Mouse (Mus musculus) ES-CJ7 (cell line): ENCODE measurements around the gene Nkapl.
A peak's percentile ranks its signal among the peaks of the same experiment; 100 is the strongest.
"Not testable (repeated sequence)": the region's sequence is repeated elsewhere in the genome, so short reads cannot be mapped to it uniquely, and the experiment has no call there.

Experiments used
- DNase-seq: peaks from one replicate; pipeline ENCODE4 v3.0.0; 2011; ENCODE audit warnings: low read depth, low spot score

Gene Nkapl

DNA sequence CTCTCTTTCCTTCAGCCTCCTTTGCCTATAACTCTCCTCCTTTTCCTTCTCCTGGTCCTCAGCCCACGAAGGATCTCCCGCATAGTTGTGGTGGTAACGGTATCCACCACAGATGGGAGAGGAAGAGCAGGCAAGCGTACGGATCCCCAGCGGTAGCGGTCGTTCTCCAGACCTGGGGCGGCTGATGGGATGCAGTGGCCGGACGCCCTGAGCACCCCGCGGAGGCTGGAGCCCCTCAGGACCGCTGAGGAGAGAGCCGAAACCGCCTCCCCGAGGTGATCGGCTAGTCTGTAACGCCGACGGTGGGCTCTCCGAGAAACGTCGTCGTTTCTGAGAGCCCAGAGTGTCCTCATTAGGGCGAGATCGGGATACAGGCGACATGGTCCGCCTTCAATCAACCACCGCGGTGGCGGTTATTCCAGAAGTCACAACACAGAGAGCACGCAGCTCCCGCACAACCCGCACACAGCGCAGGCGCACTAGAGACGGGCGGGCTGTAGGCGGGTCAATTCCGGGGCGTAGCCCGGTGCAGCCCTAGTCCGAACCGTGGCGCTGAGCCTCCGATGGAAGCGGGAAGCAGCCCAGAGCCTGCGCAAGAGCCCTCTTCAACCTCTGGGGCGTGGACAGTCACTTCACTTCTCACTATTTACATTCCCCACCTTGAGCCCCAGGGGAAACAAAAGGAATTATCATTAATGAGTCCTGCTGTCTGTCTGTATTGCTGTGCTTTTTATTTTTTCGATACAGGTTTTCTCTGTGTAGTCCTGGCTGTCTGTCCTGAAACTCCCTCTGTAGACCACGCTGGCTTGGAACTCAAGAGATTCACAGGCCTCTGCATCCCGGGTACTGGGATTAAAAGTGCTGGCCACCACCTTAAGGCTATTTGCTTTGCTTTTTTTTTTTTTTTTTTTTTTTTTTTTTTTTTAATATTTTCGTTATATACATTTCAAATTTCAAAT is at the start of gene Nkapl:
Nkapl (minus strand) TSS at position 449 of the 959 bp plus-strand sequence.
- DNase-seq: peak; percentile 93

DNA sequence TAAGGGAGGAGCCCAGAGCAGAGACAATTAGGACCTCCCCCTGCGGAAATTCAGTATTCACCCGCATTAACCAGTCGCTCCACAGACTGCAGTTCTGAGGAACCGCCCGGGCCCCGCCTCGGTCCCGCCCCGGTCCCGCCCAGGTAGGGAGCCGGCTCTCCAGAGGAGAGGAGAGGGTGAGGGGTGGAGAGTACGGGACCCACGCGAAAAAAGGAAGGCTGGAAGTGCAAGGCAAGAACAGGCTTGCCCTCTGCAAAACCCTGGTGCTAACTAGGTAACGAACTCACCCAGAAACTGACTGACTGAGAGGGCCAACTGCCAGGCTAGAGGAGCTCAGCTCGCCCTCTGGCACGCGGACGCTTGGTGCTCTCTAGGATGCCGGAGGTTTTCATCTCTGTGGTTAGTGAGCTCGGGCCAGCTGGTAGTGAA is 37.9 kb upstream of the Nkapl start:
- DNase-seq: peak; percentile 88

DNA sequence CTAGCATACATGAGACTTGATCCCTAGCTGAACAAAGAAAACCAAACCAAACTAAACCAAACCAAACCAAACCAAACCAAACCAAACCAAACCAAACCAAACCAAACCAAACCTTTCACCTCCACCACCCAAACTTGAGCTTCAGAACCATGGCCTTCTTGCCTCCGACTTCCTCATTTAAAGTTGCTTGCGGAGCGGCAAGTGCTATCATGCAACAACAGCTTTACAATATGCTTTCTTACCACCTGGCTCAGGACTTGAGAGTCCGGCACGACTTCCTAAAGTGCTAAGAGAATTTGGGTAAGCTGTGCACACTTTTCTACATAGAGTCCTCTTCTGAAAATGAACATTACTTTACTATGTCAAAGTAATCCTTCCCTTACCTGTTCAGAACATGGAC is 34.0 kb upstream of the Nkapl start:
- no peak for DNase-seq

DNA sequence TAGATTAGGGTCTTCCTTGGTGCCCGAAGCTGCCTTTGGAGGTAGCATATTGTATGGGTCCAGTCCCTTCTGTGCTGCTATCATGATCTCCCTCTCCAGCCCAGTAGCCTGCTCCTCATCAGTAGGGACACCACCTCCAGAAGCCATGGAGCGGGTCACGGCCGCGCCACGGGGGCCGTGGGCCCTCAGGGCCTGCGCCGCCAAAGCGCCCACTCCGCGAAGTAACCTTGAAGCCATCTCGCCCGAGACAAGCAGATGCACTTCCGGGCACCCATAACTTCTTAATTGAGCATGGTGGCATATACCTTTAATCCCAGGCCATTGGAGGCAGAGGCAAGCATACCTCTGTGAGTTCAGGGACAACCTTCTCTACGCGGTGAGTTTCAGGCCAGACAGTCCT is 32.9 kb upstream of the Nkapl start, which contains the start of gene Gm11273:
Gm11273 (minus strand) TSS at position 237 of the 400 bp plus-strand sequence.
- not testable (repeated sequence) for DNase-seq

DNA sequence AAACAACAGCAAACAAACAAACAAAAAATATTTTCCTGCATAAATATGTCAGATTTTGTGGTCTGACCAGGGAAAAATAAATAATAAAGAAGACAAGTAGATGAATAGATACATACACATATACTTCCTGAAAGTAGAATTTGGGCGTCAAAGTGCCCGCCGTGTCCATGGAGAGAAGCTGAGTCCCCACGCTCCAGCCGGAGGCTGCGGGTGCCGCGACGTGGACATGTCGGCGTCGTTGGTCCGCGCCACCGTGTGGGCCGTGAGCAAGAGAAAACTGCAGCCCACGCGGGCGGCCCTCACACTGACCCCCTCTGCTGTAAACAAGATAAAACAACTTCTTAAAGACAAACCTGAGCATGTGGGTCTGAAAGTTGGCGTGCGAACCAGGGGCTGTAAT is 26.8 kb upstream of the Nkapl start, which contains the start of gene AK157302:
AK157302 (plus strand) TSS at position 144 of the 400 bp plus-strand sequence.
- peak; percentile 19 for DNase-seq

DNA sequence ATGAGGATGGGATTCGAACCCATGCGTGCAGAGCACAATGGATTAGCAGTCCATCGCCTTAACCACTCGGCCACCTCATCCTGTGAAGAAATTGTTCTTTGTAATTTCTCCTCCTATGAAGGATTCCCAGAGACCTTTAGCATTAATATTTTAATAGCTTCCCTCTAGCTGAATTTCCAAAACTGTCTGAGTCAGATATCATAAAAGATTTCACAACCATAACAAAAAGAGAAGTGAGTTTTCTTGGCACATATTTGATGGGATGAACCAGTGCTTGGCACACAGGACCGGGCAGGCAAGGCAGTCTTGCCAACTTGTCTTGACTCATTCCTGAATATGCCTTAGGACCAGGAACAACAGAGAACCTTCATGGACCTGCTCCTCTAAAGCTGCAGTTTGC is 24.5 kb upstream of the Nkapl start:
- DNase-seq: no peak

DNA sequence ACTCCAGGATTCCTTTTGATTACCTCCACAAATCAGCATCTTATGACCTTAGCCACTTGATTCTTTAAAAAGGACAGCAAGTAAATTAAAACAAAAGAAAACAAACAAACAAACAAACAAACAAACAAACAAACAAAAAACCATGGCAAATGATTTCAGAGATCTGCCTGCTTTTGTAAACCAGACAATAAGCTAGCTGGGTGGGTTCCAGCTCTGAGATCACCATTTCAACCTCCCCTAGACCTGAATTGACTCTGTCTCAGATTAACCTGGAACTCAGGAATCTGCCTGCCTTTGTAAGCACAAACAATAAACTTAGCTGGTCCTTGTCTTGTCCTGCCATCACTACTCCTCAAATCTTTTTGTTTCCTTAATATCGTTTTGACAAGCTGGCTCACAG is 18.6 kb upstream of the Nkapl start:
- peak; percentile 47 for DNase-seq

DNA sequence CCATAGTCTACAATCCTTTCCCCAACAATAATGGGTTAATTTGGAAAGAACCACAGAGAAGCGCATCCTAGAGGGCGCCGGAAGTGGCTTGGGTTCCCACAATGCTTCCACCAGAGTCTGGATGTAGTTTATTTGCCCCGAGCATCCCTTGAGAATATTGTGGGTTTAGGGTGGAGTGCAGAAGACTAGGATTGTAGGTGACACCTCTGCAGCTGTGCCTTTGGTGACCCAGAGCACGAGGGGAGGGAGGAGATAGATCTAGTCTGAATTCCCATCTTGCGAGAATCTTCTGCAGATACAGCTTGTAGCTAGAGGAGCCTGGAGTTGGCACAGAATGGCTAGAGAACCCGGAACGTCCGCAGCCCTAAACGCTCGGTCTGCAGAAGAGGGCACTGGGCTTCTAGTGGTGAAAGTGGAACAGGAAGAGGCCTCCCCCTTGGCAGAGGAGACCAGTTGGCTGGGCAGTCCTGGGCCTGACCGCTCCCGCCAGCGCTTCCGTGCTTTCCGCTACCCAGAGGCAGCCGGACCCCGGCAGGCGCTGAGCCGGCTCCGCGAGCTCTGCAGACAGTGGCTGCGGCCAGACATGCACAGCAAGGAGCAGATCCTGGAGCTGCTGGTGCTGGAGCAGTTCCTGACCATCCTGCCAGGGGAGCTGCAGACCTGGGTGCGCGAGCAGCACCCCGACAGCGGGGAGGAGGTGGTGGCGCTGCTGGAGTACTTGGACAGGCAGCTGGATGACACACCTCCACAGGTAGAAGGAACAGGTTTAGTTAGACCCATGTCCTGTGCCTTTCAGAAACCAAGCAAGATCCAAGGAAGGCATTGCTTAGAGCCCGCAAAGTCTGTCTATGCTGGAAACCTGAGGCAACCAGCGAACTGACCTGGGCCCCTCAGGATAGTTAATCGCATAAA is 10.7 kb upstream of the Nkapl start, which contains the start of the genes Zkscan4 and Gm10065:
Zkscan4 (plus strand) TSS at position 149 of the 912 bp plus-strand sequence.
Gm10065 (minus strand) TSS at position 683 of the 912 bp plus-strand sequence.
- peak; percentile 43 for DNase-seq

DNA sequence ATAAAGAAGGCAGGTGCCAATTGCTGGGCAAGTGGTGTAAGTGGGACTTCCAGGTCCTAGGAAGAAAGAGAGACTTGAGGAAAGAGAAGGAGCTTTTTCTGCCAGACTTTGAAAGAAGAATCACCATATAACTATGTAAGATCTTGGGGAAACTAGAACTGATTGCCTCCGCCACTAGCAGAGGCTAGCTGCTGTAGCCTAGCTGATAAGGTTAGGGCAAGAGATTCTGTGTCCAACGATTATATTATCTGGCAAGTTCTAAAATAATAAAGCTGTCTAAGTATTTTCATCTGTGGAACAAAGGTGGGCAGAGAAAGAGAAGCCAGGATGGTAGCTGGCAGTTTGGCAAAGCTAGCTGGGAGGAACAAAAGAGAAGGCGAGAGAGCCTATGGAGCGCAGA is 4.1 kb upstream of the Nkapl start:
- DNase-seq: no peak

DNA sequence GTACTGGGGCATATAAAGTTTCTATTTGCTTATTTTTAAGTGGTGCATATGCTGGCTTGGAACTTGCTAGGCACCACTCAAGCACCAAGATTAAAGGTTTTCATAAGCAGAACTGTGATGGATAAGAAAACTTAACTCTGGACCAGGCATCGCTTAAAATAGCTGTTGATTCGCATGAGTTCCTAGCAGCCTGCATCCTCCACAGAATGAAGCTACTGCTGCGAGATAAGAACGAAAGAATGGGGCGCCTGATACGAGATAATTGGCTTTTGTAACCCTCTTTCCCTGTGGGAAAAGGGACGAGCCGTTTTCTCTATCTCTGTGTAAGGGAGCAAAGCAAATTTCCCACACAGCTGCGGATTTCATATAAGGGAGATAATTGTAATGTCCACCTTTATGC is 788 bp upstream of the Nkapl start:
- no peak for DNase-seq

DNA sequence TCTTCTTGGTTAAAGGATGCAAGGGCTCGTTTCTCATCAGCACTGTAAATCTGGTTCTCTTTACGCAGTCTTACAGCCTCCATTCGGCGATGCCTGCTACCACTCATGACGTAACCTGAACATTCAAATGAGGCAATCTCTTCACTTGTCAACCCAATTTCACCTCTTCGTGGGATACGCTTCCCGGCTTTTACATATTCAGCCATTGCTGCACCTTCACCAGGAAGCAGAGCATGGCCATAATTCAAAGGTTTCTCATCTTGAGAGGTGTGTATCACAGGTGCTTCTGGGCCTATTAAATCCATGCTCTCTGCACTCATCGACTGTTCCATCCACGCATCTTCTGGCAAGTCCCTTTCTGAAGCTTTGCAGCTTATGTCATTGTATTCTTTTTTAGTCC is 973 bp downstream of the Nkapl start:
- no peak for DNase-seq

DNA sequence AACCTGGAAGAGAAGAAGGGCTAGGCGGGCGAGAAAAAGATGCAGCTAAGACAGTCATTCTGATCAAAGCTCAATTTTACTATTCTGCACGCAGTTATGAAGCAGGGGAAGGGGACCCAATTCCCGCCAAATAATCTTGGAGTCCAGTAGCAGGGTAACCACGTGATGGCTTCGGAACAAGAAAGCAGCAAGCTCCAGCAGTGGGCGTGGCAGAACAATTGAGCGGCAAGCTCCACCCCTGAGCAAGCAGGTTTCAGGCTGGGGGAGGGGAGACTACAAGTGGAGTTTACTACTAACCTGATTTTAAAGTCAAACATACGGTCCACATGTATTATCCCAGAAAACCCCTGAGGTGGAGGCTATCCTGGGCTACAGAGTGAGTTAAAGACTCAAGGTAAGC is 5.8 kb downstream of the Nkapl start:
- DNase-seq: peak; percentile 71

DNA sequence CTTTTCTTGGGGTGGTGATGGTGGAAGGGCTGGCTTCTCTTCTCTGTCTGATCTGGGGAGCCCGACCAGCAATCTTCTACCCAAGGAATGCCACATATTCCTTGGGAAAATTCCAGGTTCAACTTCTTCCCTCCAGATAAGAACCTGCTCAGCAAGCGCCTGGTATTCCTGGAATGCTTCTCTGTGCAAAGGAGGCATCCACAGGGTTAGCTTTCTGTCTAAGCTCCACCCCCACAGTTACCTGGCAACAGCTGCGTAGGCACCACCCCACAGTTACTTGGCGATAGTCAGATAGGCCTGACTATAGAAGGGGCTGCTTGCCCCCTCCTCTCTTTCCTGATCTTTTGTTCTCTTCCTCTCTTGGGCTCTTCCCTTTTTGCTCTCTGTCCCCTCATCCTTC is 12.0 kb downstream of the Nkapl start:
- peak; percentile 86 for DNase-seq

DNA sequence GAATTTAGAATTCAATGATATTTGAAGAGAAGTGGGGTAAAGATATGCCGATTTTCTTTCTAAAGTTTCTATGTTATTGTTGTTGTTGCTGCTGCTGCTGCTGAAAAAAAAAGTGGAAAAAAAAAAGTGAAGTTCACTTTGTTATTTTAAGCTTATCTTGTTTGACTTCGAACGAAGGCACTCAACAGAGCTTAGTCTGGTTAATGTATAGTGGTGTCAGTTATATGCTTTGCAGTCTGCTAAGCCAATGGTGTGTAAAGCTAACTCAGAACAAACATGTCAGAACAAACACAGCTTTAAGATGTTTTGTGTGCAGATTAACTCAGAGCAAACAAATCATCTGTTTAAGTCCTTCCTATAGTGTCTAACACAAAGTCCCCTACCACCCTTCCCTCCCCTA is 14.2 kb downstream of the Nkapl start:
- no peak for DNase-seq

DNA sequence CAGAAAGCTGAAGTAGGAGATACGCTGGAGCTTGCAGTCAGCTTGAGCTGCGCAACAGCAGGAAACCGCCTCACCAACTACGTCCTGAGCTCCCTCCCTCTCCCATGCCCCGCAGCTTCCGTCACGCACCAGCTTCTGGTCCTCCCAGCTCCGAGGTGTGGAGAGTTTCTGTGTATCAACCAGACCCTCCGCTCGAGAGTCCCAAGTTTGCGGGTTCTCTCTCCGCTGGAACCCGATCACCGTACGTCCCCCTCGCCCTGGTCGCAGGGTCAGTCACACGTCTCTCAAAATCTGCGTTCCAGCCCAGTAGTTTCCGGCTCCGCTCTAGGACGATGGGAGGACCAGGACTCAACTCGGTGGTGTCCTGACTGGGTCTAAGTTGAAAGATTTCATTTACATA is 14.9 kb downstream of the Nkapl start, which contains the start of gene Zscan26:
Zscan26 (minus strand) TSS at position 282 of the 400 bp plus-strand sequence.
- DNase-seq: peak; percentile 90

DNA sequence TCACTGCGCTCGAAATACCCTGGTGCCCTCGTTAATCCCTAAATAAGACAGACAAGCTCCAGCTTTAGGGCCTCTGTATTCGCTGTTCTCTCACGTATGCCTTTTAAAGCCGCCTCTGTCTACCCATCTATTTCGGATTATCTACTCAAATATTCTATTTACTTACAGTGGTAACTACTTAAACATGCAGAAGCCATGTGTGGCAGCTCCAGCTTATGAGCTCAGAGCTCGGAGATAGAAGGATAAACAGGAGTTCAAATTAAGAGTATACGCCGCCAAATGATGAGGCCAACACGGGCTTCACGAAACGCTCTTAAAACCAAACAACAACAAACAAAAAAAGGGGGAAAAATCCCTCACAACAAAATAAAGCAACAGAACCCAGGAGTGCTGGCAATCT is 15.3 kb downstream of the Nkapl start:
- no peak for DNase-seq

DNA sequence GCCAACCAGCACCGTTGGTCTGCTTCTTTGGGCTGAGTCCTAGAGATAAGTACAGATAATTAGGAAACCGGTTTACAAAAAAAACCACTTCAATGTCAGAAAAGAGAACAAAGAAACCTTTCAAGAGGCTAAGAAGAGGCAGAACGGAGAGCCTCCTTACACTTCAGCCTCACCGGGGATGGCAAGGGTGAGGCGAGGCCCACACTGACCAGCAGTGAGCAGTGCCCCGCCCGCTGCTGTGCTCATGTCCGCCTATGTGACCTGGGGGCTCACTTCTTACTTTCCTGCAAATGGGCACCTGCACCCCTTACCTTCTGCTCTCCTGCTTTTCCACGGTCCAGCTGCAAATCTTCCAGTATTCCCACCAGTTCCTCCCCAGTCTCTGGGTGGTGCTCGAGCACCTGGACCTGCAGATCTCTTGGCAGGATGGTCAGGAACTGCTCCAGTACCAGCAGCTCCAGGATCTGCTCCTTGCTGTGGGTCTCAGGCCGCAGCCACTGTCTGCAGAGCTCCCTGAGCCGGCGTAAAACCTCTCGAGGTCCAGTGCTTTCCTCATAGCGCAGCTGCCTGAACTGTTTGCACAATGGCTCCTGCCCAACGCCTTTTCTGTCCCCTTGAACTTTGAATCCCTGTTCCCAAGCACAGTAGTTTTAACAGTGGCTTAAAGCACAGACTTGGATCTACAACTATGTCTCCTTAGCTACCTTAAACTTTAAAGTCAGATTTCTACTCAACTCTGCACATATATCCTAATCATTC is 20.3 kb downstream of the Nkapl start:
- DNase-seq: no peak

DNA sequence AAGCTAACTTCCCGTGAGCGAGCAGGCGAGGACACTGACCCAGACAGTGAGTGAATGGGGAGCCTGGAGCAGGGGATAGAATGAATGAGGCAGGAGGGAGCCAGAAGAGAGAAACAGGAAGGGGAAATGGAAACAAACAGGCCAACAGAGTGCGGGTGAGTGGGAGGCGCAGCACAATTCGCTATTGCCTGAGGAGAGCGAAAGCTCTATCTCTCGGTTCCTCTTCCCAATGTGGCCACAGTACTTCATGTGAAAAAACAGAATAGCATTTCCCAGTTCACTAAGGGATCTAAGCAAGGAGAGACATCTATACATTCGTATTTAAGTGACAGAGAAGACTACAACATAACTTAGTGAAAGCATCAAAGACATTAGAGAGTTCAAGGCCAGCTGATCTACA is 21.5 kb downstream of the Nkapl start:
- DNase-seq: no peak

DNA sequence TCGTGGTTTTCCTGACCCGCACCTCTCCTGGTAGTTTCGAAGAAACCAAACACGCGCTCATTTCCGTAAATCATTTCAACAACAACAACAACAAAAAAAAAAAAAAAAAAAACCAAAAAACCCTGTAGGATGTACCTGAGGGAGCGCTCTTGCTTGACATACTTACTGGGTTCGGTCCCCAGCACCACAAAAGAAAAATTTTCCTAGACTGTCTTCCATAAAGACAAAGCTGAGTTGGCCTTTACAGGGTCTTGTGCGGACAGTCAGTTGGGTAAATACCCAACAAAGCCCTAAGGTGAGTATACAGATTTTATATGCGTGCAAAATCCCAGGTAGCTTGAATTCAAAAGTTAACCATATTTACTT is 27.1 kb downstream of the Nkapl start:
- no peak for DNase-seq

DNA sequence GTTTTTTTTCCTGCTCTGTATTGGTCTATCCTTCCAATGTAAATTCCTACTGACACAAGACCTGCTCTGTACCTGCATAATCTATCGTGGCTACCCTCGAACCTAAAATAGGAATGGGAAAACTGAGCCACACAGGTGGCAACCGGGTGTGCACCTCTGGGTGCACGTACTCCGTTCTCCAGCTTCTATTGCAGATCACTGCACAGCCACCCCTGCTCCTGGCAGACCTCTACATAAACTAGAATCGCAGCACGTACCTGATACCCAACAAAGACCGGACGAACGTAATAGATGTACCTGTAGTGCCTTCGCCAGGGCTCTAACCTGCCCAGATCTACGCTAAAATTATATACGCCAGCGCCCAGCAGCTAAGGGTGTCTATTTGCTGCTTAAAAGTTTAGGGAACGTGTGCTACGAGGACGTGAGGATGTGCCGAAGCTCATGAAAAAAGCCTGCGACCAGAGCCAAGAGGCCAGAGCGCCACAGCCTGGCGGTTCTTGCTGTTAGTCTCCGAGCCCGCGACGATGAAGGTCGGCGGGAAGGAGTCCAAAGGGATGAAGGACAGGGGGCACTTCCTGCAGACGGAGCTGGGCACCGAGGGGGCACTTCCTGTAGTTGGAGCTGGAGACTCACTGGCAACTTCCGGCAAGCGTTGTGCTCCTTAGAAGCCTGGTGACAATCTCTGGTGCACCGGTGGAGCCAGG is 27.7 kb downstream of the Nkapl start, which contains the start of gene Pgbd1:
Pgbd1 (minus strand) TSS at position 556 of the 704 bp plus-strand sequence.
- DNase-seq: peak; percentile 84
